Mouse (Mus musculus): ENCODE measurements at regions not wholly inside any gene's neighbourhood (a gene's known extent, or its start where the extent isn't known, plus 50 kb on each side); places are given as distances from the start of the nearest gene placed in this dataset.
"Not testable (repeated sequence)": the region's sequence is repeated elsewhere in the genome, so short reads cannot be mapped to it uniquely, and the experiment has no call there.

DNA sequence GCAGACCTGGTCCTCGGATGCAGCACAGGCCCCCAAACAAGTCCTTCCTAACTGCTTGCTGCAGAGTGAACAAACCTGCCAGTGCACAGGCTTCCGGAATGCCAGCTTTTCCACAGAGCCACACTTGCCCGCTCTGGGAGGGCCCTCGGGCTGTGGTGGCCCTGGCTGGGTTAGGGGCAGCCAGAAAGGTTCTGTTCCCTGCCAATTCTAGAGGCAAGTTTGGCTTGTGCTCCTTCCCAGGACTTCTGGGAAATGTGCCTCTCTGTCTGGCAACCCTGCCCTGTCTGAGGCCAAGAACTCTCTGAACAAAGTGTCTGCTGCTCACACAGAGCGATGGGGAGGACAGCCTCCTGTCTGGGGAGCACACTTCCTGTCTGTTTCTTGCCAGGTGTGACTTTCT lies 66.4 kb downstream of the Xrcc2 start:
- ATAC-seq (ENCODE audit: insufficient number of reproducible peaks, insufficient read depth, low FRiP score, low TSS enrichment, low read depth), result no peak
- Histone ChIP-seq H3K27ac (no peak overlapping the region), H3K9me3 (no peaks in the 10 kb centered on the region), H3K27me3 (no peaks in the 10 kb centered on the region), H3K9ac (no peak overlapping the region), H3K4me3 (no peak overlapping the region), H3K36me3 (no peaks in the 10 kb centered on the region), H3K4me1 (no peaks in the 10 kb centered on the region), H3K4me2 (no peak overlapping the region)
- 88% methylated on average over 5 of the region's 5 CpGs for WGBS

GRCm38 (mm10) chr5:25638097-25638496 lies 67.5 kb downstream of the Xrcc2 start:
- Histone ChIP-seq H3K36me3 (no peaks in the 10 kb centered on the region), H3K4me3 (no peak overlapping the region), H3K27me3 (no peaks in the 10 kb centered on the region), H3K9me3 (no peaks in the 10 kb centered on the region), H3K4me1 (no peaks in the 10 kb centered on the region), H3K4me2 (no peak overlapping the region), H3K9ac (no peak overlapping the region), H3K27ac (no peak overlapping the region)
- no peak for ATAC-seq (ENCODE audit: insufficient number of reproducible peaks, insufficient read depth, low FRiP score, low TSS enrichment, low read depth)

GRCm38 (mm10) chr5:25632861-25633535 lies 72.6 kb downstream of the Xrcc2 start:
- H3K4me3 ChIP-seq, result no peak overlapping the region
- H3K4me1 ChIP-seq, result no peaks in the 10 kb centered on the region
- no peak overlapping the region for H3K27ac ChIP-seq
- no peak for ATAC-seq (ENCODE audit: insufficient number of reproducible peaks, insufficient read depth, low FRiP score, low TSS enrichment, low read depth)
- H3K36me3 ChIP-seq, result no peaks in the 10 kb centered on the region
- WGBS, result 60% methylated on average over 5 of the region's 5 CpGs
- H3K4me2 ChIP-seq, result no peak overlapping the region
- H3K9me3 ChIP-seq, result no peaks in the 10 kb centered on the region
- no peaks in the 10 kb centered on the region for H3K27me3 ChIP-seq
- no peak overlapping the region for H3K9ac ChIP-seq

- no peaks in the 10 kb centered on the region for H3K36me3 ChIP-seq
- no peak for ATAC-seq (ENCODE audit: insufficient number of reproducible peaks, insufficient read depth, low FRiP score, low TSS enrichment, low read depth)
- no peak overlapping the region for H3K4me2 ChIP-seq
- H3K9ac ChIP-seq, result no peak overlapping the region
- no peaks in the 10 kb centered on the region for H3K27me3 ChIP-seq
- 81% methylated on average over 4 of the region's 4 CpGs for WGBS
- H3K4me1 ChIP-seq, result no peaks in the 10 kb centered on the region
- H3K27ac ChIP-seq, result no peak overlapping the region
- no peaks in the 10 kb centered on the region for H3K9me3 ChIP-seq
- H3K4me3 ChIP-seq, result no peak overlapping the region
Measured at GRCm38 (mm10) chr5:25629731-25630130, 75.9 kb downstream of the Xrcc2 start.

GRCm38 (mm10) chr5:25628504-25628903 lies 77.1 kb downstream of the Xrcc2 start:
- H3K4me3 ChIP-seq, result no peak overlapping the region
- no peak for ATAC-seq (ENCODE audit: insufficient number of reproducible peaks, insufficient read depth, low FRiP score, low TSS enrichment, low read depth)
- WGBS, result 86% methylated on average over 5 of the region's 5 CpGs
- no peaks in the 10 kb centered on the region for H3K9me3 ChIP-seq
- H3K27me3 ChIP-seq, result no peaks in the 10 kb centered on the region
- no peak overlapping the region for H3K27ac ChIP-seq
- H3K9ac ChIP-seq, result no peak overlapping the region
- no peak overlapping the region for H3K4me2 ChIP-seq
- H3K36me3 ChIP-seq, result no peaks in the 10 kb centered on the region
- no peaks in the 10 kb centered on the region for H3K4me1 ChIP-seq

DNA sequence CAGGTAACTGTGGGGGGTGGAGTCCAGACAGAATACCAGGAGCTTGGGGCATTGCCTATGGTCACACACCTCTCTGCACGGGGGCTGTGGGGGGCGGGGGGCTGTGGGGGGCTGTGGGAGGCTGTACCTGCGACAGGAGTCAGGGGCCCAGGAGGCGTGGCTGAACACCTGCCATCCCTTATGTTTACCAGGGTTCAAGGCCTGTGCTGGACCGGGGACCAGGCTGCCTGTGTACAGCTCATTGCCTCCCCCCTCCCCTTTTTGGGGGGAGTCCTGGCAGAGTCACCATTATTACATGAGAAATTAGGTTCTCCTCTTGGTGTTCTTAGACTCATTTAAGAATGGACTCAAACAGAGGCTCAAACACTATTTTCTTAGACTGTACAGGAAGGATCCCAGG lies 78.5 kb downstream of the Xrcc2 start:
- no peak overlapping the region for H3K4me2 ChIP-seq
- 68% methylated on average over 5 of the region's 5 CpGs for WGBS
- ATAC-seq (ENCODE audit: insufficient number of reproducible peaks, insufficient read depth, low FRiP score, low TSS enrichment, low read depth), result no peak

GRCm38 (mm10) chr5:25624029-25624428 lies 81.6 kb downstream of the Xrcc2 start:
- Histone ChIP-seq H3K4me3 (no peak overlapping the region), H3K9ac (no peak overlapping the region), H3K4me1 (no peaks in the 10 kb centered on the region), H3K4me2 (no peak overlapping the region), H3K27ac (no peak overlapping the region), H3K36me3 (no peaks in the 10 kb centered on the region), H3K27me3 (no peaks in the 10 kb centered on the region), H3K9me3 (no peaks in the 10 kb centered on the region)
- no peak for ATAC-seq (ENCODE audit: insufficient number of reproducible peaks, insufficient read depth, low FRiP score, low TSS enrichment, low read depth)
- 76% methylated on average over 1 of the region's 1 CpGs for WGBS

More for the DNA sequence above, 78.5 kb downstream of the Xrcc2 start:
- Histone ChIP-seq H3K9ac (no peak overlapping the region), H3K4me3 (no peak overlapping the region), H3K36me3 (no peaks in the 10 kb centered on the region), H3K9me3 (no peaks in the 10 kb centered on the region), H3K27me3 (no peaks in the 10 kb centered on the region), H3K27ac (no peak overlapping the region), H3K4me1 (no peaks in the 10 kb centered on the region)

- no peak overlapping the region for H3K27ac ChIP-seq
- no peaks in the 10 kb centered on the region for H3K36me3 ChIP-seq
- H3K4me3 ChIP-seq, result no peak overlapping the region
- H3K4me2 ChIP-seq, result no peak overlapping the region
- no peaks in the 10 kb centered on the region for H3K27me3 ChIP-seq
- no peak for ATAC-seq (ENCODE audit: insufficient number of reproducible peaks, insufficient read depth, low FRiP score, low TSS enrichment, low read depth)
- no peaks in the 10 kb centered on the region for H3K9me3 ChIP-seq
- no peaks in the 10 kb centered on the region for H3K4me1 ChIP-seq
- no peak overlapping the region for H3K9ac ChIP-seq
- WGBS, result 79% methylated on average over 5 of the region's 5 CpGs
Measured at GRCm38 (mm10) chr5:25619872-25620271, 85.8 kb downstream of the Xrcc2 start.

DNA sequence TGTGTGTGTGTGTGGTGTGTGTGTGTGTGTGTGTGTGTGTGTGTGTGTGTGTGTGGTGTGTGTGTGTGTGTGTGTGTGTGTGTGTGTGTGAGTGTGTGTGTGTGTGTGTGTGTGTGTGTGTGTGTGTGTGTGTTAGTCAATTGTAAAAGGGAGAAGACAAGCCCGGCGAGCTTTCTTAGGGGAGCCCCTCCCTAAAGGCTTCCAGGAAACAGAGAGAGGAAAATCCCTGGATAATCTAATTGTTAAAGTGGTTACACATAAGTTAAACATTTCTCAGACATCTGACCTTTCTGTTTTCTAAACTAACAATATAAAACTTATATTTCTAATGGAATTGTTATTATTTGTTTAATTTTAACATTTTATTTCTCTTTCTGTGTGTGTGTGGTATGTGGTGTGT lies 86.3 kb downstream of the Xrcc2 start:
- H3K9me3 ChIP-seq; H3K36me3 ChIP-seq; H3K27me3 ChIP-seq; ATAC-seq (ENCODE audit: insufficient number of reproducible peaks, insufficient read depth, low FRiP score, low TSS enrichment, low read depth); H3K9ac ChIP-seq; H3K4me2 ChIP-seq; H3K4me3 ChIP-seq; H3K4me1 ChIP-seq; H3K27ac ChIP-seq: not testable (repeated sequence)
- 26% methylated on average over 2 of the region's 2 CpGs for WGBS

DNA sequence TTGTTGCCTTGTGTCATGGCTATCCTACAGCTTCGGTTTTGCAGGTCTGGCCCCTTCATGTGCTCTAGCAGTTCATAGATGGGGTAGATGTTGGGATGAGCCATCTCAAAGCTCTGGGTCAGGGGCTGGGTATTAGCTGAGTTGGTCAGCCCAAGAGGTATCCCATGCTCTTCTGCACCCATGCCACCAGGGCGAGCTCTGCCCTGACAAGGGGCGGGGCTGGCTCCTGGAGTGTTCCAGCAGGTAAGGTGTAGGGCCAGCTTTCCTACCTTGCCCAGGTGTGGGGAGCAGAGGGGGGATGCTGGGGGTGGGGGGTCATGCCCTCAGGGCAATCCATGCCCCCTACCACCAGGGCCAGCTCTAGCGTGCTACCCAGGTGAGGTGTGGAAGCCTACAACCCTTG lies 91.0 kb downstream of the Xrcc2 start:
- WGBS, result 83% methylated on average over 4 of the region's 4 CpGs
- Histone ChIP-seq H3K9ac (no peak overlapping the region), H3K4me2 (no peak overlapping the region), H3K27me3 (no peaks in the 10 kb centered on the region), H3K36me3 (no peaks in the 10 kb centered on the region), H3K9me3 (no peaks in the 10 kb centered on the region), H3K4me3 (no peak overlapping the region), H3K27ac (no peak overlapping the region; the same call in 1 of the 2 replicates), H3K4me1 (0 out of 2 replicates have a peak, but pooled peaks cover 2% of the 10 kb centered on the region)
- ATAC-seq (ENCODE audit: insufficient number of reproducible peaks, insufficient read depth, low FRiP score, low TSS enrichment, low read depth), result no peak

DNA sequence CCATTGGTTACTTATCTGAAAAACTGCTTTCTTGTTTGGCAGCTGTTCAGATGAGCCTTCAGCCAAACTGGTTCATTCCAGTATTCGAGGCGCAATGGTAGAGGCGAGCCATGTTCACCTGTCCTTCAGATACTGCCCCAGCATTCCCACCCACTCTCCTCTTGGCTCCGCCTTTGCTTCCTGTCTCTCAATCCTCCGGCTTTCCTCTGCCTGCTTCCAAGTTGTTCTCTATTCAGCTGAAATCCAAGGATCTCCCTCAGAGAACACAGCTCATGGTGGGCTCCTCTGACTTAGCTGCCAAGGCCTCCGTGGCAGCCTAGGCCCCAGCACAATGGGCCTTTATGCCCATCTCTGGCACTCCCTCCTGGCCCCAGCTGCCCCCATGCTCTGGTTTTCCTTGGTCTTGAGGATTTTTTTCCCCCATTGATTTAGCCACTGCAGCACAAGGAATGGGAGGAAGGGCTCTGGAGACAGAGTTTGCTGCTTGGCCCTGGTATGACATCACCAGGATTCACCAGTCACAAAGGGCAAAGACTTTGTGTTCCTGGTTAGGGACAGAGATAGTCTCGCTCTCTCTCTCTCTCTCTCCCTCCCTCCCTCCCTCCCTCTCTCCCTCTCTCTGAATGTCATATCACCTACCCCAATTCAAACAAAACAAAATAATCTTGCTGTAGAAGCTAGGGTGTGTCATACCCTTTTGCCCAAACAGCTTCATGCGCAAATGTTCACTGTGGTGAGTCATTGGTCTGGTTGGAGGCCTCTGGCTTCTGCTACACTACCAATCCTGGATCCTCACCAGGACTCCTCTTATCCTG lies 91.6 kb downstream of the Xrcc2 start:
- H3K36me3 ChIP-seq, result no peaks in the 10 kb centered on the region
- no peaks in the 10 kb centered on the region for H3K9me3 ChIP-seq
- no peak overlapping the region for H3K4me2 ChIP-seq
- H3K27me3 ChIP-seq, result no peaks in the 10 kb centered on the region
- H3K9ac ChIP-seq, result no peak overlapping the region
- 0 out of 2 replicates have a peak, but pooled peaks cover 2% of the 10 kb centered on the region for H3K4me1 ChIP-seq
- 73% methylated on average over 8 of the region's 8 CpGs for WGBS
- no peak overlapping the region for H3K4me3 ChIP-seq
- no peak overlapping the region; the same call in 1 of the 2 replicates for H3K27ac ChIP-seq
- no peak for ATAC-seq (ENCODE audit: insufficient number of reproducible peaks, insufficient read depth, low FRiP score, low TSS enrichment, low read depth)

All from embryonic facial prominence, embryonic 13.5 days (tissue).